Mouse (Mus musculus) forebrain, embryonic 10.5 days (tissue): ENCODE data around the gene Gm20517. TPM values are rescaled to one million over a fixed set of nuclear protein-coding genes. Genes with fewer than 3 reads are reported as not detected.
A peak's percentile ranks its signal among the peaks of the same experiment; 100 is the strongest.

Experiments
- DNase-seq: peaks from one replicate; pipeline ENCODE4 v3.0.0-alpha.2; 2017; ENCODE audit warnings: low spot score; ENCODE audit errors: extremely low spot score
- H3K27ac ChIP-seq: fragments of 300-500 bp; sonication (generic); 2 replicates; pipeline ENCODE4 v1.5.1; 2016; ENCODE audit warnings: mild to moderate bottlenecking
- H3K27me3 ChIP-seq: fragments of 300-500 bp; sonication (generic); 2 replicates; pipeline ENCODE4 v1.6.1; 2016; ENCODE audit warnings: mild to moderate bottlenecking; ENCODE audit not compliant: poor library complexity, severe bottlenecking
- H3K36me3 ChIP-seq: fragments of 300-500 bp; sonication (generic); replicated peaks from 2 replicates; pipeline ENCODE4 v1.6.1; 2016; ENCODE audit warnings: mild to moderate bottlenecking, moderate library complexity
- H3K4me1 ChIP-seq: fragments of 300-500 bp; sonication (generic); 2 replicates; pipeline ENCODE4 v1.6.1; 2016
- H3K4me3 ChIP-seq: fragments of 300-500 bp; sonication (generic); 2 replicates; pipeline ENCODE4 v1.5.1; 2016; ENCODE audit warnings: mild to moderate bottlenecking, moderate library complexity
- H3K9me3 ChIP-seq: fragments of 300-500 bp; sonication (generic); 2 replicates; pipeline ENCODE4 v1.6.1; 2016; ENCODE audit warnings: mild to moderate bottlenecking, moderate library complexity
- WGBS: fragments of 180-500 bp; shearing (Covaris S2); methylation state at CpG from one replicate; pipeline ENCODE4 v1.1.7; 2016; 5-methylcytosine and 5-hydroxymethylcytosine counted together
- polyA plus RNA-seq: library from polyadenylated mRNA; unstranded; fragments of >200 nt; fragmentation: Nextera tagmentation; extraction: Ambion mirVana; gene quantifications from 2 replicates; pipeline ENCODE4 v1.2.1, GENCODE M21; 2016

Gm20517 gene
- polyA plus RNA-seq, 1 experiment from 2014 or later = 1.9 TPM

- no peak overlapping the region for H3K4me3 ChIP-seq
- H3K36me3 ChIP-seq = no peaks in the 10 kb centered on the region
- no peak for DNase-seq
- no peaks in the 10 kb centered on the region for H3K9me3 ChIP-seq
- 88% methylated on average over 8 of the region's 8 CpGs for WGBS
- H3K27ac ChIP-seq = no peak overlapping the region
- no peaks in the 10 kb centered on the region for H3K27me3 ChIP-seq
- H3K4me1 ChIP-seq = peaks cover 15% of the 10 kb centered on the region
Measured at GRCm38 (mm10) chr17:47588517-47588916, 22.9 kb upstream of the Gm20517 start.

- no peak overlapping the region for H3K4me3 ChIP-seq
- H3K36me3 ChIP-seq = no peaks in the 10 kb centered on the region
- no peaks in the 10 kb centered on the region for H3K9me3 ChIP-seq
- 89% methylated on average over 3 of the region's 3 CpGs for WGBS
- H3K27me3 ChIP-seq = no peaks in the 10 kb centered on the region
- DNase-seq = no peak
- peaks cover 38% of the 10 kb centered on the region for H3K4me1 ChIP-seq
- no peak overlapping the region for H3K27ac ChIP-seq
Measured at GRCm38 (mm10) chr17:47591073-47591472, 20.3 kb upstream of the Gm20517 start.

GRCm38 (mm10) chr17:47593215-47593853 is 18.1 kb upstream of the Gm20517 start:
- H3K27me3 ChIP-seq = no peaks in the 10 kb centered on the region
- WGBS = under 1% methylated on average over 63 of the region's 63 CpGs
- H3K4me1 ChIP-seq = peaks cover 61% of the 10 kb centered on the region
- peak overlapping the region; percentile 80 for H3K4me3 ChIP-seq
- DNase-seq = peak; percentile 93
- no peaks in the 10 kb centered on the region for H3K9me3 ChIP-seq
- peaks cover 22% of the 10 kb centered on the region for H3K36me3 ChIP-seq
- H3K27ac ChIP-seq = peak overlapping the region; percentile 90

GRCm38 (mm10) chr17:47593854-47594182 is 17.6 kb upstream of the Gm20517 start:
- H3K4me3 ChIP-seq = peak overlapping the region; percentile 80
- no peak for DNase-seq
- no peaks in the 10 kb centered on the region for H3K9me3 ChIP-seq
- peak overlapping the region; percentile 90 for H3K27ac ChIP-seq
- peaks cover 64% of the 10 kb centered on the region for H3K4me1 ChIP-seq
- H3K36me3 ChIP-seq = peaks cover 27% of the 10 kb centered on the region
- WGBS = under 1% methylated on average over 13 of the region's 13 CpGs
- H3K27me3 ChIP-seq = no peaks in the 10 kb centered on the region

- Histone ChIP-seq H3K27ac (peak overlapping the region; percentile 90), H3K36me3 (peaks cover 33% of the 10 kb centered on the region), H3K4me3 (peak overlapping the region; percentile 80), H3K4me1 (peaks cover 61% of the 10 kb centered on the region), H3K27me3 (no peaks in the 10 kb centered on the region), H3K9me3 (no peaks in the 10 kb centered on the region)
- under 1% methylated on average over 41 of the region's 43 CpGs for WGBS
- peak; percentile 47 for DNase-seq
Measured at GRCm38 (mm10) chr17:47594183-47594968, 17.0 kb upstream of the Gm20517 start.

GRCm38 (mm10) chr17:47594969-47595247 is 16.5 kb upstream of the Gm20517 start:
- H3K27ac ChIP-seq = peak overlapping the region; percentile 90
- H3K9me3 ChIP-seq = no peaks in the 10 kb centered on the region
- WGBS = under 1% methylated on average over 9 of the region's 9 CpGs
- H3K4me3 ChIP-seq = peak overlapping the region; percentile 80
- H3K4me1 ChIP-seq = peaks cover 61% of the 10 kb centered on the region
- peak; percentile 56 for DNase-seq
- no peaks in the 10 kb centered on the region for H3K27me3 ChIP-seq
- H3K36me3 ChIP-seq = peaks cover 38% of the 10 kb centered on the region

- peaks cover 44% of the 10 kb centered on the region for H3K36me3 ChIP-seq
- peak overlapping the region; percentile 90 for H3K27ac ChIP-seq
- peak; percentile 85 for DNase-seq
- H3K4me3 ChIP-seq = peak overlapping the region; percentile 80
- WGBS = under 1% methylated on average over 21 of the region's 21 CpGs
- H3K27me3 ChIP-seq = no peaks in the 10 kb centered on the region
- H3K4me1 ChIP-seq = peaks cover 61% of the 10 kb centered on the region
- no peaks in the 10 kb centered on the region for H3K9me3 ChIP-seq
Measured at GRCm38 (mm10) chr17:47595248-47596161, 15.9 kb upstream of the Gm20517 start.

- Histone ChIP-seq H3K4me3 (peak overlapping the region; percentile 80), H3K4me1 (peaks cover 61% of the 10 kb centered on the region), H3K9me3 (no peaks in the 10 kb centered on the region), H3K27me3 (no peaks in the 10 kb centered on the region), H3K36me3 (peaks cover 52% of the 10 kb centered on the region), H3K27ac (peak overlapping the region; percentile 90)
- WGBS = 19% methylated on average over 6 of the region's 6 CpGs
- DNase-seq = no peak
Measured at GRCm38 (mm10) chr17:47596162-47596838, 15.1 kb upstream of the Gm20517 start.

- no peaks in the 10 kb centered on the region for H3K9me3 ChIP-seq
- 67% methylated on average over 5 of the region's 5 CpGs for WGBS
- peak overlapping the region; percentile 90 for H3K27ac ChIP-seq
- DNase-seq = no peak
- H3K27me3 ChIP-seq = no peaks in the 10 kb centered on the region
- peak overlapping the region; percentile 80 for H3K4me3 ChIP-seq
- H3K4me1 ChIP-seq = peaks cover 61% of the 10 kb centered on the region
- H3K36me3 ChIP-seq = peaks cover 57% of the 10 kb centered on the region
Measured at GRCm38 (mm10) chr17:47596839-47597164, 14.6 kb upstream of the Gm20517 start.

- peaks cover 62% of the 10 kb centered on the region for H3K36me3 ChIP-seq
- H3K27ac ChIP-seq = peak overlapping the region; percentile 90
- no peaks in the 10 kb centered on the region for H3K27me3 ChIP-seq
- WGBS = 65% methylated on average over 13 of the region's 13 CpGs
- H3K9me3 ChIP-seq = no peaks in the 10 kb centered on the region
- no peak for DNase-seq
- H3K4me3 ChIP-seq = peak overlapping the region; percentile 80
- peaks cover 61% of the 10 kb centered on the region for H3K4me1 ChIP-seq
Measured at GRCm38 (mm10) chr17:47597261-47597660, 14.1 kb upstream of the Gm20517 start.

GRCm38 (mm10) chr17:47597838-47598579 is 13.4 kb upstream of the Gm20517 start:
- no peaks in the 10 kb centered on the region for H3K27me3 ChIP-seq
- peak overlapping the region; percentile 90 for H3K27ac ChIP-seq
- peak; percentile 52 for DNase-seq
- H3K4me3 ChIP-seq = peak overlapping the region; percentile 80; the same call in 1 of the 2 replicates
- peaks cover 69% of the 10 kb centered on the region for H3K36me3 ChIP-seq
- H3K4me1 ChIP-seq = peaks cover 54% of the 10 kb centered on the region
- H3K9me3 ChIP-seq = no peaks in the 10 kb centered on the region
- WGBS = 32% methylated on average over 10 of the region's 10 CpGs
